23 mouse cellular contexts compared by ENCODE assay signal in genomic region chr10:67851079-67851478, GRCm38 (mm10).
DNase-seq lines count a peak whose midpoint lies in the region; ATAC-seq lines count a peak whose summit lies in the region.
"Had no signal": no experiment of that assay in that cellular context is flagged by ENCODE, and none has a peak within 500 bp of the region (broad histone marks: within the 10 kb centered on the region; RNA-seq: fewer than 3 reads in every experiment).

No protein-coding gene starts in this region.

- ATAC-seq in forebrain, embryonic 16.5 days, result no peak
- no peak for ATAC-seq in embryonic facial prominence, embryonic 11.5 days (replicated peaks; ENCODE audit: insufficient number of reproducible peaks, low FRiP score, low TSS enrichment, low read depth)
- no peak for ATAC-seq in forebrain, embryonic 12.5 days (ENCODE audit: low FRiP score)
- ATAC-seq: intestine, postnatal 0 days; midbrain, embryonic 15.5 days had no signal

- H3K4me1 ChIP-seq in forebrain, embryonic 10.5 days, result peaks cover 10% of the 10 kb centered on the region
- H3K4me1 ChIP-seq in forebrain, embryonic 16.5 days (replicated peaks; ENCODE audit: control insufficient read depth, insufficient read depth, low read length), result no peaks in the 10 kb centered on the region
- no peaks in the 10 kb centered on the region for H3K4me1 ChIP-seq in embryonic facial prominence, embryonic 11.5 days (ENCODE audit: control insufficient read depth, insufficient read depth, low read length)
- H3K4me1 ChIP-seq in forebrain, embryonic 12.5 days, result peaks cover 4% of the 10 kb centered on the region; the same call in 1 of the 2 replicates
- H3K4me1 ChIP-seq: heart, embryonic 15.5 days; midbrain, embryonic 15.5 days; stomach, embryonic 15.5 days had no signal

- DNase-seq in forebrain, embryonic 10.5 days (ENCODE audit: extremely low spot score, low spot score), result peak; percentile 20
- DNase-seq in lung, adult 18-20 months, result peak; percentile 11 to 47
- no peak for DNase-seq in lung, postnatal 25 days (ENCODE audit: low spot score)
- peak; percentile 18 for DNase-seq in R1 (ENCODE audit: low read depth, low spot score)
- DNase-seq in embryonic facial prominence, embryonic 11.5 days (ENCODE audit: low spot score), result peak; percentile 5
- no peak for DNase-seq in left cerebral cortex, postnatal 14 days (ENCODE audit: low spot score in 2 of 2)
- DNase-seq: adrenal gland, postnatal 25 days; cerebellum, adult 8-10 months; gastrocnemius, postnatal 36 days; heart, postnatal 4 days; kidney, postnatal 10 days; left cerebral cortex, postnatal 4 days; lung, postnatal 10 days; right cerebral cortex, adult 18-20 months had no signal

- no peaks in the 10 kb centered on the region for H3K36me3 ChIP-seq in forebrain, embryonic 10.5 days (replicated peaks)
- H3K36me3 ChIP-seq in forebrain, embryonic 16.5 days (ENCODE audit: control insufficient read depth, insufficient read depth), result no peaks in the 10 kb centered on the region
- H3K36me3 ChIP-seq in embryonic facial prominence, embryonic 11.5 days (replicated peaks; ENCODE audit: control insufficient read depth, insufficient read depth, low read depth, low read length), result no peaks in the 10 kb centered on the region
- H3K36me3 ChIP-seq in forebrain, embryonic 12.5 days (replicated peaks), result no peaks in the 10 kb centered on the region
- H3K36me3 ChIP-seq: heart, embryonic 15.5 days; limb, embryonic 15.5 days; midbrain, embryonic 15.5 days; stomach, embryonic 15.5 days had no signal

- H3K27me3 ChIP-seq in forebrain, embryonic 10.5 days (ENCODE audit: poor library complexity, severe bottlenecking), result no peaks in the 10 kb centered on the region
- H3K27me3 ChIP-seq in forebrain, embryonic 16.5 days (replicated peaks; ENCODE audit: control insufficient read depth, insufficient read depth, low read length), result no peaks in the 10 kb centered on the region
- no peaks in the 10 kb centered on the region for H3K27me3 ChIP-seq in embryonic facial prominence, embryonic 11.5 days (ENCODE audit: control insufficient read depth, insufficient read depth, low read length)
- no peaks in the 10 kb centered on the region for H3K27me3 ChIP-seq in forebrain, embryonic 12.5 days
- H3K27me3 ChIP-seq: heart, embryonic 15.5 days; midbrain, embryonic 15.5 days; stomach, embryonic 15.5 days had no signal

- no peak overlapping the region for H3K9ac ChIP-seq in forebrain, embryonic 16.5 days (replicated peaks; ENCODE audit: low read depth, low read length)
- no peak overlapping the region for H3K9ac ChIP-seq in embryonic facial prominence, embryonic 11.5 days (replicated peaks; ENCODE audit: low read length)
- H3K9ac ChIP-seq in forebrain, embryonic 12.5 days, result no peak overlapping the region
- H3K9ac ChIP-seq: heart, embryonic 15.5 days; limb, embryonic 15.5 days; liver, embryonic 14.5 days; midbrain, embryonic 15.5 days; stomach, embryonic 15.5 days had no signal

- no peaks in the 10 kb centered on the region for H3K9me3 ChIP-seq in forebrain, embryonic 10.5 days
- no peaks in the 10 kb centered on the region for H3K9me3 ChIP-seq in forebrain, embryonic 16.5 days (ENCODE audit: control insufficient read depth, low read length)
- H3K9me3 ChIP-seq in embryonic facial prominence, embryonic 11.5 days (replicated peaks; ENCODE audit: control insufficient read depth, low read length), result no peaks in the 10 kb centered on the region
- H3K9me3 ChIP-seq in forebrain, embryonic 12.5 days, result no peaks in the 10 kb centered on the region
- H3K9me3 ChIP-seq: heart, embryonic 15.5 days; limb, embryonic 15.5 days; midbrain, embryonic 15.5 days; stomach, embryonic 15.5 days had no signal

- intact Hi-C loops in left cerebral cortex, postnatal 14 days (cut with DNase I), result no loop called here

- no peak overlapping the region for H3K27ac ChIP-seq in forebrain, embryonic 10.5 days
- H3K27ac ChIP-seq in forebrain, embryonic 16.5 days (ENCODE audit: low read length), result no peak overlapping the region
- no peak overlapping the region for H3K27ac ChIP-seq in embryonic facial prominence, embryonic 11.5 days (replicated peaks; ENCODE audit: low read depth, low read length)
- no peak overlapping the region for H3K27ac ChIP-seq in forebrain, embryonic 12.5 days
- H3K27ac ChIP-seq: heart, embryonic 15.5 days; left cerebral cortex, adult 2 months; limb, embryonic 15.5 days; liver, embryonic 14.5 days; midbrain, embryonic 15.5 days; stomach, embryonic 15.5 days had no signal

- H3K4me3 ChIP-seq in forebrain, embryonic 10.5 days, result no peak overlapping the region
- H3K4me3 ChIP-seq in forebrain, embryonic 16.5 days (replicated peaks; ENCODE audit: low read length), result no peak overlapping the region
- H3K4me3 ChIP-seq in embryonic facial prominence, embryonic 11.5 days (ENCODE audit: low read depth, low read length), result no peak overlapping the region
- H3K4me3 ChIP-seq in forebrain, embryonic 12.5 days (replicated peaks), result no peak overlapping the region
- H3K4me3 ChIP-seq: heart, embryonic 15.5 days; left cerebral cortex, adult 2 months; limb, embryonic 15.5 days; midbrain, embryonic 15.5 days; stomach, embryonic 15.5 days had no signal

- no peak overlapping the region for H3K4me2 ChIP-seq in forebrain, embryonic 16.5 days (ENCODE audit: low read length)
- H3K4me2 ChIP-seq in embryonic facial prominence, embryonic 11.5 days (ENCODE audit: low read depth, low read length), result no peak overlapping the region
- no peak overlapping the region for H3K4me2 ChIP-seq in forebrain, embryonic 12.5 days
- H3K4me2 ChIP-seq: heart, embryonic 15.5 days; limb, embryonic 15.5 days; midbrain, embryonic 15.5 days; stomach, embryonic 15.5 days had no signal

- 62% methylated on average over 6 of the region's 6 CpGs for WGBS in forebrain, embryonic 10.5 days
- WGBS in forebrain, embryonic 16.5 days, result 58% methylated on average over 6 of the region's 6 CpGs
- 62% methylated on average over 6 of the region's 6 CpGs for WGBS in embryonic facial prominence, embryonic 11.5 days
- WGBS in forebrain, embryonic 12.5 days, result 47% methylated on average over 6 of the region's 6 CpGs

Comparison
In these comparisons a context has a peak if more than half of its experiments do, and no peak if none do; other contexts are left out.
1. DNase-seq: peak in forebrain, embryonic 10.5 days (single experiment), lung, adult 18-20 months (2 of 2), R1 (single experiment) and embryonic facial prominence, embryonic 11.5 days (single experiment); none in lung, postnatal 25 days (single experiment) and left cerebral cortex, postnatal 14 days (0 of 2).